Mouse (Mus musculus): ENCODE data around the gene Tbxa2r.

DNA sequence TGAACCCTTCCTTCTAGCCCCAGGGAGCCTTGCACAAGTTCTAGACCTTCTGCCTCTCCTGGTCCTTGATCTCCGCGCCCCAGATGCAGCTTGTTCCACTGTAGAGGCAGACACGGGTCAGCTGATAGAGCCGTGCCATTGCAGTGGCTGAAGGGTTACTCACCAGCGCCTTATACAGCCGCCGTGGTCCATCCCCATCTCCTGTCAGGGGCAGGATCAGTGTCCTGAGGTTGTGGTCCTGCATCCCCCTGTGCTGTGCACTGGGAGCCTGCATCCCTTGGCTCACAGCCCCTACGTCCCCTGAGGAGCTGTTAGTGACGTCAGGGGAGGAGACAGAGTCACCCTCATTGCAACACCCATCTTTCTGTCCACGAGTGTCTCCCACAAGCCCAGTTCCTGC is 25.3 kb upstream of the Tbxa2r start:
- TF ChIP-seq CTCF (IDR thresholded peaks at IDR 0.05; ENCODE audit: low read depth, low read length) (no peak), POLR2A (IDR thresholded peaks at IDR 0.05; ENCODE audit: extremely low read depth, insufficient read depth, low read length) (no peak)
